Mouse (Mus musculus): ENCODE data around the gene Tex46.

Gene Tex46

GRCm38 (mm10) chr4:136631237-136631994, 21.2 kb downstream of the Tex46 start:
- DNase-seq (ENCODE audit: low spot score): no peak

- DNase-seq (ENCODE audit: low spot score): no peak
Measured at GRCm38 (mm10) chr4:136635995-136636394, 25.8 kb downstream of the Tex46 start.

- DNase-seq (ENCODE audit: low spot score): no peak
Measured at GRCm38 (mm10) chr4:136636511-136636910, 26.3 kb downstream of the Tex46 start.

GRCm38 (mm10) chr4:136636983-136637562, 26.8 kb downstream of the Tex46 start:
- DNase-seq (ENCODE audit: low spot score): no peak

- no peak for DNase-seq (ENCODE audit: low spot score)
Measured at GRCm38 (mm10) chr4:136637563-136638229, 27.5 kb downstream of the Tex46 start.

GRCm38 (mm10) chr4:136638230-136638750, 28.1 kb downstream of the Tex46 start:
- DNase-seq (ENCODE audit: low spot score): no peak

GRCm38 (mm10) chr4:136638890-136639289, 28.7 kb downstream of the Tex46 start:
- no peak for DNase-seq (ENCODE audit: low spot score)

GRCm38 (mm10) chr4:136648922-136649479, 38.8 kb downstream of the Tex46 start:
- DNase-seq (ENCODE audit: low spot score): peak; percentile 61

GRCm38 (mm10) chr4:136649480-136650196, 39.4 kb downstream of the Tex46 start:
- no peak for DNase-seq (ENCODE audit: low spot score)

- no peak for DNase-seq (ENCODE audit: low spot score)
Measured at GRCm38 (mm10) chr4:136650261-136650660, 40.0 kb downstream of the Tex46 start.

- DNase-seq (ENCODE audit: low spot score): no peak
Measured at GRCm38 (mm10) chr4:136651357-136651811, 41.1 kb downstream of the Tex46 start.

- no peak for DNase-seq (ENCODE audit: low spot score)
Measured at GRCm38 (mm10) chr4:136651882-136652527, 41.8 kb downstream of the Tex46 start.

GRCm38 (mm10) chr4:136652528-136652910, 42.3 kb downstream of the Tex46 start:
- DNase-seq (ENCODE audit: low spot score): no peak

- DNase-seq (ENCODE audit: low spot score): no peak
Measured at GRCm38 (mm10) chr4:136653019-136653418, 42.8 kb downstream of the Tex46 start.

GRCm38 (mm10) chr4:136653692-136654234, 43.5 kb downstream of the Tex46 start:
- no peak for DNase-seq (ENCODE audit: low spot score)

GRCm38 (mm10) chr4:136657914-136658313, 47.7 kb downstream of the Tex46 start:
- no peak for DNase-seq (ENCODE audit: low spot score)
